Mouse (Mus musculus) heart, embryonic 16.5 days (tissue): Measurements from ENCODE around the gene Ablim1. TPM values are rescaled to one million over a fixed set of nuclear protein-coding genes. Genes with fewer than 3 reads are reported as not detected.

ENCODE experiments used
- ATAC-seq: fragments of 200-750 bp; cut with Nextera tagmentation; replicated peaks from 2 replicates; pipeline ENCODE4 v1.8.0; 2017; ENCODE audit warnings: moderate number of reproducible peaks; ENCODE audit not compliant: insufficient read depth, low FRiP score; ENCODE audit errors: extremely low read depth
- H3K27ac ChIP-seq: fragments of 300-500 bp; sonication (generic); 2 replicates; pipeline ENCODE4 v1.5.1; 2014; ENCODE audit warnings: mild to moderate bottlenecking, low read length, control low read depth, moderate library complexity
- H3K27me3 ChIP-seq: fragments of 300-500 bp; sonication (generic); 2 replicates; pipeline ENCODE4 v1.6.1; 2014; ENCODE audit warnings: low read length, mixed read lengths; ENCODE audit not compliant: control insufficient read depth, insufficient read depth
- H3K36me3 ChIP-seq: fragments of 300-500 bp; sonication (generic); 2 replicates; pipeline ENCODE4 v1.6.1; 2014; ENCODE audit not compliant: control insufficient read depth, insufficient read depth
- H3K4me1 ChIP-seq: fragments of 300-500 bp; sonication (generic); 2 replicates; pipeline ENCODE4 v1.6.1; 2014; ENCODE audit warnings: low read length, mixed read lengths; ENCODE audit not compliant: control insufficient read depth, insufficient read depth
- H3K4me2 ChIP-seq: fragments of 300-500 bp; sonication (generic); 2 replicates; pipeline ENCODE4 v1.6.1; 2014; ENCODE audit warnings: low read depth, mild to moderate bottlenecking, control low read depth, low read length
- H3K4me3 ChIP-seq: fragments of 300-500 bp; sonication (generic); 2 replicates; pipeline ENCODE4 v1.5.1; 2014; ENCODE audit warnings: mild to moderate bottlenecking, control low read depth, low read length
- H3K9ac ChIP-seq: fragments of 300-500 bp; sonication (generic); 2 replicates; pipeline ENCODE4 v1.6.1; 2014; ENCODE audit warnings: low read length, control low read depth
- H3K9me3 ChIP-seq: fragments of 300-500 bp; sonication (generic); replicated peaks from 2 replicates; pipeline ENCODE4 v1.6.1; 2016; ENCODE audit warnings: low read length; ENCODE audit not compliant: control insufficient read depth
- WGBS: fragments of 180-500 bp; shearing (Covaris S2); extraction: QIAGEN DNeasy Blood & Tissue Kit; methylation state at CpG from one replicate; pipeline ENCODE4 v1.1.7; 2014; 5-methylcytosine and 5-hydroxymethylcytosine counted together
- polyA plus RNA-seq: library from polyadenylated mRNA; unstranded; fragments of >200 nt; fragmentation: Nextera tagmentation; extraction: Ambion mirVana; gene quantifications from 2 replicates; pipeline ENCODE4 v1.2.1, GENCODE M21; 2015

The Ablim1 gene
- polyA plus RNA-seq, 1 experiment from 2014 or later = 72.6 TPM

DNA sequence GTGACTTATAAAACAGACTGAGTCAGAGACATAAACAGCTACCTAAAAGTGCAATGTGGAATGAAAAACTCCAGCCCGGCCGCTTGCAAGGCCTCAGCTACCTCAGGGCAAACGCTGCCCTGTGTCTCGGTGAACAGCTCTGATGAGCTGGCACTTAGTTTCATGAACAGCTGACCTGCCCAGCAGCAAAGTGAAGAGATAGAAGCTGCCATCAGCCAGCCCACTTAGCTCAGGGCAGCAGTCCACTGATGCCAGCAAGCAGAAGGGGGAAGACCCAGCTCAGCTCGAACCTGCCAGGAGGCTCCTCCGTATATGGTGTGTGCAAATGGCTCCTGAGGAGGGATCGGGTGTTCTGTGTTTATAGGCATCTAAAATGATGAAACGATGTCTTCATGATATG is 67.5 kb downstream of the Ablim1 start:
- peak; percentile 28; the same call in 1 of the 2 replicates for ATAC-seq
- Histone ChIP-seq H3K9me3 (no peaks in the 10 kb centered on the region), H3K4me3 (no peak overlapping the region), H3K27me3 (no peaks in the 10 kb centered on the region), H3K4me2 (no peak overlapping the region), H3K9ac (no peak overlapping the region), H3K27ac (no peak overlapping the region; the same call in 1 of the 2 replicates), H3K4me1 (peaks cover 15% of the 10 kb centered on the region), H3K36me3 (no peaks in the 10 kb centered on the region)
- 53% methylated on average over 8 of the region's 8 CpGs for WGBS

DNA sequence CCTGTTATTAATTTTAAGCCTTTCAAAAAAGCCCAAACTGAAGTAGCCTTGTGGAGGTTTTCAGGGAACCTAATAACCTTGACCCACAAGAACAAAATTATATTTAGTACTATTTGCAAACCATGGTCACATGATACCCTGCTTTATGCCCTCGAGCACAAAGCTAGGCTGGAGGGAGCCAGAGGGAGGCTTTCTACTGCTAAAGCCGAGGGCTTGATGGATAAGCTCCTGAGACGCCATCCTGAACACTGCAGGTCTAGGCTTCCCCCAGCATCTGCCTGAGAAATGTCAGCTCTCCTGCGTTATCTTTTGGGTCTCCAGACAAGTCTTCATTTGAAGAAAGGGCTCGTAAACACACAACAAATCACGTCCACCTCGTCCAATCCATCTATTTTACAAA is 70.4 kb downstream of the Ablim1 start:
- no peak overlapping the region for H3K4me3 ChIP-seq
- no peak overlapping the region for H3K4me2 ChIP-seq
- WGBS = 60% methylated on average over 7 of the region's 7 CpGs
- no peak overlapping the region for H3K9ac ChIP-seq
- H3K4me1 ChIP-seq = peaks cover 30% of the 10 kb centered on the region
- H3K36me3 ChIP-seq = no peaks in the 10 kb centered on the region
- no peaks in the 10 kb centered on the region for H3K9me3 ChIP-seq
- no peaks in the 10 kb centered on the region for H3K27me3 ChIP-seq
- H3K27ac ChIP-seq = peak overlapping the region; percentile 12; the same call in 1 of the 2 replicates
- ATAC-seq = no peak

DNA sequence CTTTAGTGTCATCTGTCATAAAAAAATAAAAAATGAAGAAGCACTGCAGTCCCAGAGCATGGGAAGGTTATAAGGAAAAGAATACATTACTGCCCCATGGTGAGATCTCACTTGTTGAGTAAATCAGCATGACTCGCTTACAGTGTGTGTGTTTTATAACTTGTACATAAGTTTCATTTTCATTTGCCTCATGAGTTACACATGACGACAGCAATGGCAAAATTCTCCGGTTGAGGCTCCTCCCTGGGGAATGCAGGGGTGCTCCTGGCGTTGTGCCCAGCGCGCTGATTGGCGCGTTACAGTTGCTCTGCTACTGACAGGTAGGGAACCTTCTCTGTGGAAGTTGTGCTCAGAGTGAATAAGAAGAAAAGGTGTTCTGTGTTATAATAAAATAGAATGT is 71.1 kb downstream of the Ablim1 start:
- ATAC-seq = no peak
- no peaks in the 10 kb centered on the region for H3K36me3 ChIP-seq
- H3K9ac ChIP-seq = no peak overlapping the region
- H3K27ac ChIP-seq = no peak overlapping the region
- WGBS = 51% methylated on average over 8 of the region's 8 CpGs
- H3K4me2 ChIP-seq = peak overlapping the region; percentile 7; the same call in 1 of the 2 replicates
- H3K27me3 ChIP-seq = no peaks in the 10 kb centered on the region
- H3K4me1 ChIP-seq = peaks cover 37% of the 10 kb centered on the region
- no peaks in the 10 kb centered on the region for H3K9me3 ChIP-seq
- no peak overlapping the region for H3K4me3 ChIP-seq

DNA sequence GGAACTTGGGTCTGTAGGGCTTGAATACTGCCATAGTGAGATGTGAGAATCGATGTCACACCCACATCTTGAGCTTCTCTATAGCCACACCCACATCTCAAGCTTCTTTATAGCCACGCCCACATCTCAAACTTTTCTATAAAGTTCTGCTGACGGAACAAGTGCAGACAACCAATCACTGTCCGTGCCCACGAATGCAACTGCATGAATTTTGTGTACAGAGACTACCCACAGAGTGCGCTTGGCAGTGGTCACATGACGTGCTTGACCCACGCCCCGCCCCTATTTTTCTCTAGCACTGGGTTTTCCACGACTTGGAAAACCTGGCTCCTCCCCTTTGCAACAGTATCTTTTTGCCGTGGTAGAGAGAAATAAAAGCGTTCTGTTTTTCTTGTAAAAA is 71.5 kb downstream of the Ablim1 start:
- no peak overlapping the region for H3K27ac ChIP-seq
- 80% methylated on average over 12 of the region's 12 CpGs for WGBS
- no peak overlapping the region; the same call in 1 of the 2 replicates for H3K4me2 ChIP-seq

DNA sequence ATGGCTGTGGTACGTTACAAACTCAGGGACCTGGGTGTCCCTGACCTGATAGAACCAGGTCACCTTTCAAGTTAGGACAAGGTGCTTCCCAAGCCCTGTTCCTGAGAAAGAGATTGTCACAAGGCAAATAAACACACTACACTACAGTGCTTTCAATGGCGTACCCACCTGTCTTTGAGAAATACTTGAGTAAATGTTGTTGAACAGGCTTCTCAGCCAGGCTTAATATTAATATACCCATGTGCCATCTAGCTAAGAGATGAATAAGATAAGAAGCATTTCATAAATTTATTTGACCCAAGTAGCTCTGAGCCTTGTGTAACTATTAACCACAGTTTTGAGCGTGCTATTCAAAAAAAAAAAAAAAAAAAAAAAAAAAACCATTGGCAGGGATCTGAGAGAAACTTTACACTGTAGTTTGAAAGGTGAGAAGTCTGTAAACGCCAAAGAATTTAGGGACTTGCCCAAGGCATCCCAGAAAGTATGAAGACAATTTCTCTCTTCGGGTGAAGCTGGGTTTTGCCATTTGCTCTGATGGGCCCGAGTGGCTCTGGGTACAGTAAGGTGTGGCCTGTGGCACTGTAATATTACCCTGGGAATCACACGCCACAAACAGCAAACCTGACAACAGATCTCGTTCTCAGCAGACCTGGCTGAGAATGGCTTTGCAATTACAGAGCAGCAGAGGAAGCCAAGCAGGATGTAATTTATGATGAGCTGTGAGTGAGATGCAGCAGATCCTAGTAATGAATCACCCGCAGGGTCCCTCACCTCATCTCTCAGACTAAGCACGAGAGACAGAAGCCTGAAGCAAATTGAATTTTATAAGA is 73.1 kb downstream of the Ablim1 start:
- no peak overlapping the region for H3K4me3 ChIP-seq
- no peaks in the 10 kb centered on the region for H3K9me3 ChIP-seq
- no peak overlapping the region for H3K9ac ChIP-seq
- WGBS = 58% methylated on average over 10 of the region's 10 CpGs
- H3K4me1 ChIP-seq = peaks cover 36% of the 10 kb centered on the region
- H3K27ac ChIP-seq = peak overlapping the region; percentile 49
- H3K36me3 ChIP-seq = no peaks in the 10 kb centered on the region
- H3K27me3 ChIP-seq = no peaks in the 10 kb centered on the region
- ATAC-seq = no peak
- H3K4me2 ChIP-seq = no peak overlapping the region

More for the DNA sequence above, 71.5 kb downstream of the Ablim1 start:
- no peaks in the 10 kb centered on the region for H3K27me3 ChIP-seq
- ATAC-seq = no peak
- H3K4me3 ChIP-seq = no peak overlapping the region
- peaks cover 39% of the 10 kb centered on the region for H3K4me1 ChIP-seq
- H3K9me3 ChIP-seq = no peaks in the 10 kb centered on the region
- no peaks in the 10 kb centered on the region for H3K36me3 ChIP-seq
- no peak overlapping the region for H3K9ac ChIP-seq

DNA sequence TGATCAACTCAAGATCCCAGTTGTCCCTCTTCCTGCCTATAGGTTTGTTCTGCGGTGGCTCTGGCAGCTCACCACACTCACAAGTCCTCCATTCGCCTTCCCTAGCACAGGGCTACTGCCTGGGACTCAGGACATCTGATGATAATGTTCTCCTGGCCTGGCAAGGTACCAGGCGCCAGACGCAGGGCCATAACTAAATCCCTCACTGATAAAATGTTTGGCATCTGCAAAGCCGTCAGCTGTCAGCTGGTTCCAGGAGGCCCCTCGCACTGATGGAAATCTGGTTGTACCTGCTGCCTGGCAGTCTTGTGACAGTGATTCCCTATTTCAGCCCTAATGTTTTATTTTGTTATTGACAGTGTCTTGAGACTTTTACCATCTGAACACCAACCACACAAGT is 74.5 kb downstream of the Ablim1 start:
- no peak for ATAC-seq
- WGBS = 41% methylated on average over 6 of the region's 6 CpGs
- peaks cover 36% of the 10 kb centered on the region for H3K4me1 ChIP-seq
- H3K4me3 ChIP-seq = no peak overlapping the region
- H3K36me3 ChIP-seq = no peaks in the 10 kb centered on the region
- no peak overlapping the region for H3K4me2 ChIP-seq
- H3K27ac ChIP-seq = peak overlapping the region; percentile 49
- H3K9ac ChIP-seq = no peak overlapping the region
- H3K9me3 ChIP-seq = no peaks in the 10 kb centered on the region
- H3K27me3 ChIP-seq = no peaks in the 10 kb centered on the region

DNA sequence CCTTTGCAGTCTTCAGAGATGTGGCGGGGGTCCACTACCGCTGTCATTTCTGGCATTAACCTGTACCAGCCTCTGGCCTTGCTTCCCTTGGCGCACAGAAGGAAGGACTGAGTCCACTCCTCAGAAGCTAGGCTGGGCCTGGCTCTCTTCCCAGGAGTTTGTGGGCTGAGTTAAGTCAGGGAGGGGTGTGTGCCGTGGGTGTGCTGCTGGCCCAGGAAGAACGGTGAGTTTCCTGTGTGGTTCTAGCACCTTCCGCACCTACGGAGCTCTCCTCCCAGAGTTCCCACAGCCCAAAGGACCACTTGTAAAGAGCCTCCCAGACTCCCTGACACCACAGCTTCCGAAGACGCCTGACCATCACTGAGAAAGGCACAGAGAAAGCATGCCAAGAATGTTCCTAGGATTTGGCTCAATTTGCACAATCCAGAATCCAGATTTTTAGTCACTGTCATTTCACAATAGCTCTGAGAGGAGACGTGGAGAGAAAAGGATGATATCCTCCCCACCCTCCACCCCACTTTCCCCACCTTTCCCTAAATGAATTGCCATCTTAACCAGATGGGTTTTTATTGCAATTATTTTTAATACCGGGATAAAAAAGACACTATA is 75.4 kb downstream of the Ablim1 start:
- Histone ChIP-seq H3K4me3 (no peak overlapping the region), H3K27ac (peak overlapping the region; percentile 66), H3K36me3 (no peaks in the 10 kb centered on the region), H3K4me1 (peaks cover 30% of the 10 kb centered on the region), H3K4me2 (peak overlapping the region; percentile 32; the same call in 1 of the 2 replicates), H3K9ac (no peak overlapping the region), H3K27me3 (no peaks in the 10 kb centered on the region), H3K9me3 (no peaks in the 10 kb centered on the region)
- 49% methylated on average over 11 of the region's 11 CpGs for WGBS
- 0 out of 2 replicates have a peak, but pooled peaks have one; percentile 47 for ATAC-seq

DNA sequence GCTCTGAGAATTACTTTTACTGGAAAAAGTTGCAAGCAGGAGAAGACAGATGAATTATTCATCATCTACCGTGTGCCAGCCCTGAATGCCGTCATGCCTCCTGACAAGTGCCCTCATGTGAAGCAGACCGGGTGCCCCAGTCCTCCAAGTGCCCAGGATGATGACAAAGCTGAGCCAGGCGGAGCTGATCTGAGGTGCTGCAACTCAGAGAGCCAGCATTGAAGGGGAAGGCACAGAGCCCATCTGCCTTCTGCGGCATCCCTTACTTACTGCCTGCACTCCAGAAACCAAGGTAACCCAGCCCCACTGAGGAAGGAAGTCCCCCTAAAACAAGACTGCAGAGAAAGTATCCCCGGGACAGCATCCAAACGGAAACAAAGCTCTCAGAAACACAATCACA is 76.3 kb downstream of the Ablim1 start:
- H3K36me3 ChIP-seq = no peaks in the 10 kb centered on the region
- H3K4me1 ChIP-seq = peaks cover 26% of the 10 kb centered on the region
- H3K4me2 ChIP-seq = no peak overlapping the region
- 67% methylated on average over 7 of the region's 7 CpGs for WGBS
- H3K9me3 ChIP-seq = no peaks in the 10 kb centered on the region
- ATAC-seq = no peak
- H3K4me3 ChIP-seq = no peak overlapping the region
- H3K9ac ChIP-seq = peak overlapping the region; percentile 30; the same call in 1 of the 2 replicates
- H3K27me3 ChIP-seq = no peaks in the 10 kb centered on the region
- no peak overlapping the region for H3K27ac ChIP-seq

DNA sequence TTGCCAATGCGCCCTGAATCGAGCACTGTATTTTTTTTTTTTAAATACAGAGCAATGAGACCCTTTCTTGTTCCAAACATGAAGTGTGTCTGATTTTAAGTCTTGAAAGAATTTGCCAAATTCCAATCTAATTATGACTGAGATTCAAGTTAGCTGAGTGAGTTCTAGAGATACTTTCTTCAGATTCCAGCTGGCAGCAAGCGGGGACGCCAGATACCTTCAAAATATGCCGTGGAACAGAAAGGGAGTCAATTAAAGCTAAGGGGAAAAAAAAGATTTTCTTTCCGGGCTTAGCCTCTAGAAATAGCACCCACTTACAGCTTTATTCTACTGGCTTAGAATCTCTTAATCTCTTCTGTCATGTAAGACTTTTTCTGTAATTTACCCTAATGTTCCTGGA is 77.2 kb downstream of the Ablim1 start:
- Histone ChIP-seq H3K4me1 (peaks cover 23% of the 10 kb centered on the region), H3K27me3 (no peaks in the 10 kb centered on the region), H3K4me2 (no peak overlapping the region), H3K9ac (no peak overlapping the region), H3K27ac (no peak overlapping the region), H3K4me3 (no peak overlapping the region), H3K36me3 (no peaks in the 10 kb centered on the region), H3K9me3 (no peaks in the 10 kb centered on the region)
- no peak for ATAC-seq
- WGBS = 64% methylated on average over 6 of the region's 6 CpGs
